Mouse (Mus musculus) embryonic facial prominence, embryonic 11.5 days (tissue): ENCODE results near the gene Pkd2. TPM values are rescaled to one million over a fixed set of nuclear protein-coding genes. Genes with fewer than 3 reads are reported as not detected.
"Not testable (repeated sequence)": the region's sequence is repeated elsewhere in the genome, so short reads cannot be mapped to it uniquely, and the experiment has no call there.

ENCODE experiments used
- ATAC-seq: fragments of 200-750 bp; cut with Nextera tagmentation; replicated peaks from 2 replicates; pipeline ENCODE4 v1.8.0; 2017; ENCODE audit warnings: low read depth; ENCODE audit not compliant: insufficient number of reproducible peaks, low FRiP score, low TSS enrichment
- DNase-seq: peaks from one replicate; pipeline ENCODE4 v3.0.0-alpha.2; 2015; ENCODE audit warnings: low spot score
- H3K27ac ChIP-seq: fragments of 300-500 bp; sonication (generic); replicated peaks from 2 replicates; pipeline ENCODE4 v1.5.1; 2014; ENCODE audit warnings: mild to moderate bottlenecking, low read depth, low read length, control low read depth
- H3K27me3 ChIP-seq: fragments of 300-500 bp; sonication (generic); 2 replicates; pipeline ENCODE4 v1.6.1; 2014; ENCODE audit warnings: mild to moderate bottlenecking, low read length, moderate library complexity, mixed read lengths; ENCODE audit not compliant: control insufficient read depth, insufficient read depth
- H3K36me3 ChIP-seq: fragments of 300-500 bp; sonication (generic); replicated peaks from 2 replicates; pipeline ENCODE4 v1.6.1; 2014; ENCODE audit warnings: low read depth, mild to moderate bottlenecking, low read length, moderate library complexity, mixed read lengths; ENCODE audit not compliant: control insufficient read depth, insufficient read depth
- H3K4me1 ChIP-seq: fragments of 300-500 bp; sonication (generic); 2 replicates; pipeline ENCODE4 v1.6.1; 2014; ENCODE audit warnings: low read length, mixed read lengths; ENCODE audit not compliant: control insufficient read depth, insufficient read depth
- H3K4me2 ChIP-seq: fragments of 300-500 bp; sonication (generic); 2 replicates; pipeline ENCODE4 v1.6.1; 2014; ENCODE audit warnings: low read depth, mild to moderate bottlenecking, control low read depth, low read length, moderate library complexity
- H3K4me3 ChIP-seq: fragments of 300-500 bp; sonication (generic); 2 replicates; pipeline ENCODE4 v1.5.1; 2014; ENCODE audit warnings: low read depth, low read length, control low read depth
- H3K9ac ChIP-seq: fragments of 300-500 bp; sonication (generic); replicated peaks from 2 replicates; pipeline ENCODE4 v1.6.1; 2014; ENCODE audit warnings: mild to moderate bottlenecking, control low read depth, low read length
- H3K9me3 ChIP-seq: fragments of 300-500 bp; sonication (generic); replicated peaks from 2 replicates; pipeline ENCODE4 v1.6.1; 2016; ENCODE audit warnings: mild to moderate bottlenecking, low read length, inconsistent platforms, mixed read lengths; ENCODE audit not compliant: control insufficient read depth
- WGBS: fragments of 180-500 bp; shearing (Covaris S2); extraction: QIAGEN DNeasy Blood & Tissue Kit; methylation state at CpG from one replicate; pipeline ENCODE4 v1.1.7; 2014; 5-methylcytosine and 5-hydroxymethylcytosine counted together
- polyA plus RNA-seq: library from polyadenylated mRNA; unstranded; fragments of >200 nt; fragmentation: Nextera tagmentation; extraction: Ambion mirVana; gene quantifications from 2 replicates; pipeline ENCODE4 v1.2.1, GENCODE M21; 2014

The Pkd2 gene
- polyA plus RNA-seq, 1 experiment from 2014 or later, result 18.7 TPM

GRCm38 (mm10) chr5:104433968-104434565 lies 25.2 kb upstream of the Pkd2 start:
- Histone ChIP-seq H3K27me3 (no peaks in the 10 kb centered on the region), H3K36me3 (no peaks in the 10 kb centered on the region), H3K27ac (no peak overlapping the region), H3K4me2 (no peak overlapping the region), H3K4me3 (no peak overlapping the region), H3K4me1 (no peaks in the 10 kb centered on the region), H3K9me3 (no peaks in the 10 kb centered on the region), H3K9ac (no peak overlapping the region)
- DNase-seq (peak; percentile 22), ATAC-seq (no peak)
- WGBS, result 28% methylated on average over 6 of the region's 6 CpGs

- Histone ChIP-seq H3K9me3 (no peaks in the 10 kb centered on the region), H3K4me1 (no peaks in the 10 kb centered on the region), H3K4me3 (no peak within 1 kb of the TSS), H3K27me3 (no peaks in the 10 kb centered on the region), H3K9ac (no peak within 1 kb of the TSS), H3K36me3 (no peaks in the 10 kb centered on the region), H3K4me2 (no peak within 1 kb of the TSS), H3K27ac (no peak within 1 kb of the TSS)
- DNase-seq (no peak), ATAC-seq (no peak)
- 75% methylated on average over 7 of the region's 7 CpGs for WGBS
Measured at GRCm38 (mm10) chr5:104434835-104435301, 24.4 kb upstream of the Pkd2 start, which contains the start of gene Spp1. Gene Spp1, plus strand, starts transcription at chr5:104435118.

- H3K4me1 ChIP-seq, result no peaks in the 10 kb centered on the region
- H3K36me3 ChIP-seq, result no peaks in the 10 kb centered on the region
- no peak overlapping the region for H3K27ac ChIP-seq
- ATAC-seq, result no peak
- no peaks in the 10 kb centered on the region for H3K27me3 ChIP-seq
- no peak overlapping the region for H3K4me3 ChIP-seq
- no peak for DNase-seq
- no peaks in the 10 kb centered on the region for H3K9me3 ChIP-seq
- no peak overlapping the region for H3K4me2 ChIP-seq
- no peak overlapping the region for H3K9ac ChIP-seq
- 80% methylated on average over 7 of the region's 7 CpGs for WGBS
Measured at GRCm38 (mm10) chr5:104436406-104437076, 22.7 kb upstream of the Pkd2 start.

- no peak for ATAC-seq
- WGBS, result 56% methylated on average over 6 of the region's 6 CpGs
- no peak overlapping the region for H3K9ac ChIP-seq
- no peak overlapping the region for H3K27ac ChIP-seq
- H3K4me2 ChIP-seq, result no peak overlapping the region
- no peaks in the 10 kb centered on the region for H3K27me3 ChIP-seq
- H3K4me3 ChIP-seq, result no peak overlapping the region
- H3K36me3 ChIP-seq, result no peaks in the 10 kb centered on the region
- H3K4me1 ChIP-seq, result no peaks in the 10 kb centered on the region
- DNase-seq, result no peak
- no peaks in the 10 kb centered on the region for H3K9me3 ChIP-seq
Measured at GRCm38 (mm10) chr5:104442396-104442795, 16.9 kb upstream of the Pkd2 start.

GRCm38 (mm10) chr5:104442850-104443249 lies 16.4 kb upstream of the Pkd2 start:
- ATAC-seq (no peak), DNase-seq (no peak)
- no peak overlapping the region for H3K9ac ChIP-seq
- H3K36me3 ChIP-seq, result no peaks in the 10 kb centered on the region
- H3K27ac ChIP-seq, result no peak overlapping the region
- H3K27me3 ChIP-seq, result no peaks in the 10 kb centered on the region
- H3K4me1 ChIP-seq, result no peaks in the 10 kb centered on the region
- 64% methylated on average over 1 of the region's 1 CpGs for WGBS
- H3K4me2 ChIP-seq, result no peak overlapping the region
- H3K4me3 ChIP-seq, result no peak overlapping the region
- H3K9me3 ChIP-seq, result no peaks in the 10 kb centered on the region

GRCm38 (mm10) chr5:104446156-104446555 lies 13.1 kb upstream of the Pkd2 start:
- Histone ChIP-seq H3K27me3 (no peaks in the 10 kb centered on the region), H3K4me2 (no peak overlapping the region), H3K27ac (no peak overlapping the region), H3K9me3 (no peaks in the 10 kb centered on the region), H3K36me3 (no peaks in the 10 kb centered on the region), H3K4me3 (no peak overlapping the region), H3K9ac (no peak overlapping the region), H3K4me1 (no peaks in the 10 kb centered on the region)
- DNase-seq (peak; percentile 66), ATAC-seq (no peak)
- 13% methylated on average over 3 of the region's 3 CpGs for WGBS

- ATAC-seq, DNase-seq: not testable (repeated sequence)
- 20% methylated on average over 6 of the region's 6 CpGs for WGBS
Measured at GRCm38 (mm10) chr5:104448346-104448745, 10.9 kb upstream of the Pkd2 start.

GRCm38 (mm10) chr5:104449491-104449890 lies 9.8 kb upstream of the Pkd2 start:
- H3K4me2 ChIP-seq, result no peak overlapping the region
- no peaks in the 10 kb centered on the region for H3K27me3 ChIP-seq
- H3K4me3 ChIP-seq, result no peak overlapping the region
- no peaks in the 10 kb centered on the region for H3K9me3 ChIP-seq
- no peak for ATAC-seq
- WGBS, result 43% methylated on average over 3 of the region's 3 CpGs
- H3K4me1 ChIP-seq, result no peaks in the 10 kb centered on the region
- no peak overlapping the region for H3K27ac ChIP-seq
- no peak overlapping the region for H3K9ac ChIP-seq
- H3K36me3 ChIP-seq, result no peaks in the 10 kb centered on the region
- no peak for DNase-seq

More at GRCm38 (mm10) chr5:104448346-104448745, 10.9 kb upstream of the Pkd2 start:
- not testable (repeated sequence) for H3K4me2 ChIP-seq, H3K9ac ChIP-seq, H3K4me1 ChIP-seq, H3K27me3 ChIP-seq, H3K36me3 ChIP-seq, H3K4me3 ChIP-seq, H3K27ac ChIP-seq, H3K9me3 ChIP-seq
